8 mouse cellular contexts compared by ENCODE assay signal in genomic region chr2:104134150-104135056, GRCm38 (mm10). TPM values are rescaled to one million over a fixed set of nuclear protein-coding genes. Genes with fewer than 3 reads are reported as not detected.
DNase-seq lines count a peak whose midpoint lies in the region; ATAC-seq lines count a peak whose summit lies in the region.
"Had no signal": no experiment of that assay in that cellular context is flagged by ENCODE, and none has a peak within 500 bp of the region (broad histone marks: within the 10 kb centered on the region; RNA-seq: fewer than 3 reads in every experiment).

No protein-coding gene starts in this region.

- H3K4me3 ChIP-seq in forebrain, embryonic 11.5 days (ENCODE audit: low read depth, low read length), result no peak overlapping the region
- H3K4me3 ChIP-seq in hindbrain, embryonic 15.5 days, result no peak overlapping the region
- H3K4me3 ChIP-seq: limb, embryonic 15.5 days had no signal

- no peaks in the 10 kb centered on the region for H3K27me3 ChIP-seq in forebrain, embryonic 11.5 days (ENCODE audit: control insufficient read depth, insufficient read depth, low read length)
- no peaks in the 10 kb centered on the region for H3K27me3 ChIP-seq in hindbrain, embryonic 15.5 days

- no peak overlapping the region for H3K9ac ChIP-seq in forebrain, embryonic 11.5 days (ENCODE audit: low read length)
- H3K9ac ChIP-seq in hindbrain, embryonic 15.5 days, result no peak overlapping the region
- H3K9ac ChIP-seq: limb, embryonic 15.5 days had no signal

- ATAC-seq in forebrain, embryonic 11.5 days (replicated peaks; ENCODE audit: low FRiP score), result peak; percentile 46; the same call in 1 of the 2 replicates
- ATAC-seq in hindbrain, embryonic 15.5 days (ENCODE audit: low FRiP score, low read depth), result peak; percentile 77

- H3K36me3 ChIP-seq in forebrain, embryonic 11.5 days (ENCODE audit: control insufficient read depth, insufficient read depth, low read length), result no peaks in the 10 kb centered on the region
- H3K36me3 ChIP-seq in hindbrain, embryonic 15.5 days, result no peaks in the 10 kb centered on the region
- H3K36me3 ChIP-seq: limb, embryonic 15.5 days had no signal

- H3K4me1 ChIP-seq in forebrain, embryonic 11.5 days (replicated peaks; ENCODE audit: control insufficient read depth, insufficient read depth, low read length), result no peaks in the 10 kb centered on the region
- no peaks in the 10 kb centered on the region for H3K4me1 ChIP-seq in hindbrain, embryonic 15.5 days (replicated peaks)
- H3K4me1 ChIP-seq: limb, embryonic 15.5 days had no signal

- no peak overlapping the region for H3K4me2 ChIP-seq in forebrain, embryonic 11.5 days (ENCODE audit: low read depth, low read length, severe bottlenecking)
- H3K4me2 ChIP-seq in hindbrain, embryonic 15.5 days, result no peak overlapping the region
- H3K4me2 ChIP-seq: limb, embryonic 15.5 days had no signal

- H3K27ac ChIP-seq in forebrain, embryonic 11.5 days (ENCODE audit: low read depth, low read length), result no peak overlapping the region
- no peak overlapping the region for H3K27ac ChIP-seq in hindbrain, embryonic 15.5 days (replicated peaks)
- H3K27ac ChIP-seq: limb, embryonic 15.5 days had no signal

- no peaks in the 10 kb centered on the region for H3K9me3 ChIP-seq in forebrain, embryonic 11.5 days (ENCODE audit: control insufficient read depth, low read length)
- no peaks in the 10 kb centered on the region for H3K9me3 ChIP-seq in hindbrain, embryonic 15.5 days
- H3K9me3 ChIP-seq: limb, embryonic 15.5 days had no signal

- DNase-seq in MEL-GATA-1-ER (ENCODE audit: extremely low read depth, low read depth), result peak; percentile 60
- peak; percentile 72 for DNase-seq in c-Kit-negative CD71-positive TER-119-positive erythroid progenitor cells, embryonic 14.5 days (ENCODE audit: low read depth, low spot score)
- peak; percentile 75 for DNase-seq in forebrain, embryonic 11.5 days (ENCODE audit: low spot score)
- DNase-seq in layer of hippocampus, postnatal 10 days (ENCODE audit: low spot score in 2 of 2), result peak; percentile 68 to 75
- DNase-seq in lung, postnatal 36 days, result peak; percentile 85
- DNase-seq in right cerebral cortex, postnatal 10 days (ENCODE audit: low spot score in 2 of 2), result peak; percentile 76 to 79

- WGBS in forebrain, embryonic 11.5 days, result 50% methylated on average over 8 of the region's 8 CpGs
- WGBS in hindbrain, embryonic 15.5 days, result 50% methylated on average over 8 of the region's 8 CpGs

RNA-seq across cellular contexts. Expression of gene A930018P22Rik, which starts 11.8 kb away (rescaled TPM):
- not detected in 2 replicates for polyA plus RNA-seq in forebrain, embryonic 11.5 days (2014; fragmentation: Nextera tagmentation; extraction: Ambion mirVana)
- not detected in 2 replicates for polyA plus RNA-seq in hindbrain, embryonic 15.5 days (2015; fragmentation: Nextera tagmentation; extraction: Ambion mirVana)
- total RNA-seq in layer of hippocampus, postnatal 10 days (2021), result not detected
- polyA plus RNA-seq: limb, embryonic 15.5 days had no signal

RNA-seq across cellular contexts. Expression of gene Cd59a, which starts 38.8 kb away (rescaled TPM):
- 21.1 and 24.6 TPM in 2 replicates for polyA plus RNA-seq in forebrain, embryonic 11.5 days (2014; fragmentation: Nextera tagmentation; extraction: Ambion mirVana)
- polyA plus RNA-seq in hindbrain, embryonic 15.5 days (2015; fragmentation: Nextera tagmentation; extraction: Ambion mirVana), result 15.6 and 15.9 TPM in 2 replicates
- total RNA-seq in layer of hippocampus, postnatal 10 days (2021), result 1 to 10 TPM; 2.0 to 3.2 TPM
